ENCODE assay signal across 10 mouse cellular contexts in the genomic region with DNA sequence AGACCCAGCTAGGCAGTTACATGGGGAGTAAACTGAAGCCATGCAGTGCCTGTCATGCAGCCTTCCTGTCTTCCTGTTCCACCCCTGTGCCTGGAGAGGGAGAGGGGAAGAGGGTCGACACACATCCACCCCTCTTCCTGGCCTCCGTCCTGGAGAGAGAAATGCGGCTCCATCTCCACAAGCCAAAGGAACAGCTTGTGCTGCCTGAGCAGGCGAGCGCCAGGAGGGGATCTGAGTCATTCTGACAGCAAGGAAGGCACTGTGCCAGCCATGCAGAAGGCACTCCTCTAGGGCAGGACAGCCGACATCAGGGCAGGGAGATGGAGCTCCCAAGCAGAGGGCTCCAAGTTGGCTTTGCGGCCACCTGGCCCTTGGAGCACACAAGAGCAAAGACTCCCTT. TPM values are rescaled to one million over a fixed set of nuclear protein-coding genes. Genes with fewer than 3 reads are reported as not detected.
A peak's percentile ranks its signal among the peaks of the same experiment; 100 is the strongest.
DNase-seq lines count a peak whose midpoint lies in the region; ATAC-seq lines count a peak whose summit lies in the region.
"Had no signal": no experiment of that assay in that cellular context is flagged by ENCODE, and none has a peak within 500 bp of the region (broad histone marks: within the 10 kb centered on the region; RNA-seq: fewer than 3 reads in every experiment).

No protein-coding gene starts in this region.

- no peaks in the 10 kb centered on the region for H3K27me3 ChIP-seq in hindbrain, embryonic 13.5 days
- H3K27me3 ChIP-seq in hindbrain, embryonic 10.5 days (ENCODE audit: insufficient read depth, poor library complexity, severe bottlenecking) = no peaks in the 10 kb centered on the region

- ATAC-seq in hindbrain, embryonic 13.5 days (ENCODE audit: low FRiP score) = peak; percentile 55
- no peak for ATAC-seq in activated CD4-positive, CD25-positive, alpha-beta regulatory T cell, adult 4 months

- H3K4me3 ChIP-seq in hindbrain, embryonic 13.5 days = no peak overlapping the region
- no peak overlapping the region for H3K4me3 ChIP-seq in hindbrain, embryonic 10.5 days
- H3K4me3 ChIP-seq: embryonic facial prominence, embryonic 12.5 days; limb, embryonic 13.5 days had no signal

- H3K36me3 ChIP-seq in hindbrain, embryonic 13.5 days = no peaks in the 10 kb centered on the region
- H3K36me3 ChIP-seq in hindbrain, embryonic 10.5 days = no peaks in the 10 kb centered on the region
- H3K36me3 ChIP-seq: embryonic facial prominence, embryonic 12.5 days; limb, embryonic 13.5 days had no signal

- H3K9ac ChIP-seq in hindbrain, embryonic 13.5 days = no peak overlapping the region
- H3K9ac ChIP-seq: embryonic facial prominence, embryonic 12.5 days; limb, embryonic 13.5 days had no signal

- H3K9me3 ChIP-seq in hindbrain, embryonic 13.5 days = no peaks in the 10 kb centered on the region
- H3K9me3 ChIP-seq in hindbrain, embryonic 10.5 days = no peaks in the 10 kb centered on the region
- H3K9me3 ChIP-seq: embryonic facial prominence, embryonic 12.5 days; limb, embryonic 13.5 days had no signal

- no peak overlapping the region for H3K27ac ChIP-seq in hindbrain, embryonic 13.5 days
- H3K27ac ChIP-seq in hindbrain, embryonic 10.5 days = no peak overlapping the region
- H3K27ac ChIP-seq: embryonic facial prominence, embryonic 12.5 days; limb, embryonic 13.5 days had no signal

- H3K4me1 ChIP-seq in hindbrain, embryonic 13.5 days (replicated peaks) = peaks cover 3% of the 10 kb centered on the region; the same call in 1 of the 2 replicates
- H3K4me1 ChIP-seq in hindbrain, embryonic 10.5 days (replicated peaks) = 0 out of 2 replicates have a peak, but pooled peaks cover 3% of the 10 kb centered on the region

- DNase-seq in hindbrain, embryonic 10.5 days (ENCODE audit: low spot score) = no peak
- peak; percentile 83 to 90 for DNase-seq in adrenal gland, postnatal 36 days
- DNase-seq in frontal cortex, postnatal 25 days (ENCODE audit: low spot score in 2 of 2) = peak; percentile 54 to 60
- peak; percentile 81 to 82 for DNase-seq in layer of hippocampus, postnatal 10 days (ENCODE audit: low spot score in 2 of 2)
- peak; percentile 90 for DNase-seq in telencephalon, adult 2 months (ENCODE audit: low read depth, low spot score)
- DNase-seq in kidney, adult 9 months = no peak

- 63% methylated on average over 7 of the region's 7 CpGs for WGBS in hindbrain, embryonic 13.5 days
- WGBS in hindbrain, embryonic 10.5 days = 71% methylated on average over 7 of the region's 7 CpGs

- H3K4me2 ChIP-seq in hindbrain, embryonic 13.5 days = no peak overlapping the region
- H3K4me2 ChIP-seq: embryonic facial prominence, embryonic 12.5 days; limb, embryonic 13.5 days had no signal

RNA-seq across cellular contexts. Expression of a gene that starts 50.6 kb away (rescaled TPM):
- 2.2 and 2.4 TPM in 2 replicates for polyA plus RNA-seq in hindbrain, embryonic 13.5 days (2015; fragmentation: Nextera tagmentation; extraction: Ambion mirVana)
- 2.9 and 3.7 TPM in 2 replicates for polyA plus RNA-seq in hindbrain, embryonic 10.5 days (2016; fragmentation: Nextera tagmentation; extraction: Ambion mirVana)
- total RNA-seq in adrenal gland, postnatal 36 days (2021) = 1 to 10 TPM; 1.8 to 2.3 TPM
- 1 to 10 TPM; 1.4 to 1.6 TPM for total RNA-seq in layer of hippocampus, postnatal 10 days (2021)
- not detected for polyA plus RNA-seq in activated CD4-positive, CD25-positive, alpha-beta regulatory T cell, adult 4 months (2017; shearing (Covaris generic))

Comparison
In these comparisons a context has a peak if more than half of its experiments do, and no peak if none do; other contexts are left out.
1. DNase-seq: peak in adrenal gland, postnatal 36 days (2 of 2), frontal cortex, postnatal 25 days (2 of 2), layer of hippocampus, postnatal 10 days (2 of 2) and telencephalon, adult 2 months (single experiment); none in hindbrain, embryonic 10.5 days (single experiment) and kidney, adult 9 months (single experiment).